Mouse (Mus musculus) G1E (cell line): ENCODE results near the gene Lsr.
"Not testable (repeated sequence)": the region's sequence is repeated elsewhere in the genome, so short reads cannot be mapped to it uniquely, and the experiment has no call there.

Experiments
- CTCF ChIP-seq: IDR thresholded peaks from 2 replicates; pipeline ENCODE4 v1.5.1; 2012; ENCODE audit warnings: low read depth, low read length, inconsistent platforms, mixed read lengths
- GATA1 ChIP-seq: IDR thresholded peaks from 2 replicates; pipeline ENCODE4 v1.6.1; 2012; ENCODE audit warnings: borderline replicate concordance, low read length, inconsistent platforms, mixed read lengths
- POLR2AphosphoS5 ChIP-seq: IDR thresholded peaks from 2 replicates; pipeline ENCODE4 v1.6.1; 2012; ENCODE audit warnings: low read depth, low read length, inconsistent platforms; ENCODE audit not compliant: insufficient replicate concordance
- TAL1 ChIP-seq: conservative IDR thresholded peaks from 2 replicates; pipeline ENCODE4 v1.6.1; 2012; ENCODE audit warnings: low read depth, low read length, inconsistent platforms, mixed read lengths

- TF ChIP-seq CTCF, GATA1, TAL1, POLR2AphosphoS5: not testable (repeated sequence)
These were observed 23.4 kb downstream of the Lsr start for GRCm38 (mm10) chr7:30949902-30950301.
